Mouse (Mus musculus): Measurements from ENCODE around the gene Map4. TPM values are rescaled to one million over a fixed set of nuclear protein-coding genes. Genes with fewer than 3 reads are reported as not detected.
"Not testable (repeated sequence)": the region's sequence is repeated elsewhere in the genome, so short reads cannot be mapped to it uniquely, and the experiment has no call there.

Map4 gene
- polyA plus RNA-seq, 1 experiment: 129 TPM

DNA sequence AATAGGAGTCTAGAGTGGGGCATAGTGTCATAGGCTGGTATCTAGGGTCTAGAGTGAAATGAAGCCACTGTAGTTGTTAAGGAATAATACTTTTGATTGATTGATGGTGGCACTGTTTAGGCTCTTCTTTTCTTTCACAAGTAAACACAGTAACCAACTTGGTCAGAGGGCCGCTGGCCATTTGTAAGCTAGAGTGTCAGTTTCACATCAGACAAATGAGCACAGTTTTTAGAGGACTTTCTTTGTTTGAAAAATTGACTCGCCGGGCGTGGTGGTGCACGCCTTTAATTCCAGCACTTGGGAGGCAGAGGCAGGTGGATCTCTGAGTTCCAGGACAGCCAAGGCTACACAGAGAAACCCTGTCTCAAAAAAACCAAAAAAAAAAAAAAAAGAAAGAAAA, 40.5 kb downstream of the Map4 start:
- WGBS: 97% methylated on average over 5 of the region's 5 CpGs
- DNase-seq (ENCODE audit: low read depth, low spot score): not testable (repeated sequence)

DNA sequence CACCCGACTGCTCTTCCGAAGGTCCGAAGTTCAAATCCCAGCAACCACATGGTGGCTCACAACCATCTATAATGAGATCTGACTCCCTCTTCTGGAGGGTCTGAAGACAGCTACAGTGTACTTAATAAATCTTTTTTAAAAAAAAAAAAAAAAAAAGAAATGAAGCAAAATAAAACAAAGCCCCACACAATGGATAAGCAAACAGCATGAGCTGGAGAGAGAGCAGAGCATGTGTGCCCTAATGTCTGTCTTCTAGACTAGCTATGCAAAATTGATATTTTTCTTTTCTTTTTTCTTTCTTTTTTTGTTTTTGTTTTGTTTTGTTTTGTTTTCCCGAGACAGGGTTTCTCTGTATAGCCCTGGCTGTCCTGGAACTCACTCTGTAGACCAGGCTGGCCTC, 49.0 kb downstream of the Map4 start:
- DNase-seq (ENCODE audit: low read depth, low spot score): not testable (repeated sequence)
- WGBS: 93% methylated on average over 4 of the region's 4 CpGs

DNA sequence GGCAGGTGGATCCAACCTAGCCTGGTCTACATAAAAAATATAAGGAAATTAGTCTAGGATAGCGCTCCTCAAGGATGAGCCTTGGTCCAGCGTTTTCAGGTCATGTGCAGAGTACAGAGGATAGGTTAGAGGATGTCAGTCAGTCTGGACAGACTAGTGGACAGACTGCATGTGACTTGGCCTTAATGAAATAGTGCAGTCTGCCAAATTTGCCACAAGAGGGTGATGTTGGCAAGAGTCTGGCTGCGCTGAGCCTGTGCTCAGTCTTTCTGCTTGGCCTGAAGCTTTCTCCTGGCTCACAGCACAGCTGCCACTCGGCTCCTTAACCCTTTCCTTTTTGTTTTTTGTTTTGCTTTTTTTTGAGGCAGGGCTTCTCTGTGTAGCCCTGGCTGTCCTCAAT, 54.2 kb downstream of the Map4 start:
- peak; percentile 31 for DNase-seq (ENCODE audit: low read depth, low spot score)
- WGBS: 24% methylated on average over 4 of the region's 4 CpGs

DNA sequence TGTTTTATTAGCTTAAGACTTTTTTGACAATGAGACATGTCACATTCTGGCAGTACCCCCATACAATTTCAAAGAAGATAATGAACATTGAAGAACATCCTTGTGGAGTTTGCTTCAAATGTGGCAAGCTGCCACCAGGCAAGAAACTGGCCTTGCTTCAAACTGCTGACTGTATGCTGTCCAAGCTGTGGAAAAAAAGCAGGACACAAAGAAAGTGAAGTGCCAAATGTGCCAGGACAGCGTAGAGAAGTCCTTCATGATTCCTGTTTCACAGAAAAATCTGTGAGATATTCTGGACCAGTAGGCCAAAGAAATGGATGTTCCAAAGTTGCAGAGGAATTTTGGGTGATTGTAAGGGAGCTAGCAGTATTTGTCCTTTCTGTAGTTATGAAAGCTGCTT, 57.8 kb downstream of the Map4 start:
- WGBS: 73% methylated on average over 1 of the region's 1 CpGs
- DNase-seq (ENCODE audit: low read depth, low spot score): no peak

DNA sequence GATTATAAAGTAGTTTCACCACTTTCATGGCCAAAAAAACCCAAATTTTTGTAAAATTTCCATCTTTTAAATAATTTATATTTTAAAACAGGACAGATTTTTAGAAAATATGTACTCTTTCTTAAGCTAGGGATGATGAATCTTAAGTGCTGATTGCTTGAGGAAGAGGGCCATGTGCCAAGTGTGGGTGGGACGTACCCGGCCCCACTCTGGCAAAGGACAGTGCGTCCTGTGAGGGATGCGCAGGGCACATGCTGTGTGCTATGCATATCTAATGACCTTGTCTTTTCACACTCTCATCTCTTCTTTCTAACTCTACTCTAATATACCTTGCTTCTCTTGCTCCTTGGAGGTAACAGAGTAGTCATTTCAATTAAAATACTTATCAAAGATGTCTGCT, 66.2 kb downstream of the Map4 start:
- no peak for DNase-seq (ENCODE audit: low read depth, low spot score)
- WGBS: 89% methylated on average over 4 of the region's 4 CpGs

DNA sequence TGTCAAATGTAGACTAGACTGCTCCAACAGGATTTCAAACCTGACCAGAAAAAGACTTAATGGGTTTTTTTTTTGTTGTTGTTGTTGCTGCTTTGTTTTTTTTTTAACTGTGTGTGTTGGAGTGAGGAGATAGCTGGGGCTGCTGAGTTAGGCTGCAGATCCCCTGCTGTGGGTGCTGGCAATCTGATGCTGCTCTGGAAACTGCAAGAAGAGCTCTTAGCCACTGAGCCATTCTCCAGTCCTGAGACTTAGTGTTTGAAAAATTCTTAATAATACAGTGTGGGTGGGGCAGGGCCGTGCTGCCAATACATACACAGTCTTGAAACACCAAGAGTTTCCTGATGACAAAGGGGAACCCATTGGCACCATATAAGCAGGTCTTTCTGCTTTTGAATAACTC, 70.7 kb downstream of the Map4 start:
- 39% methylated on average over 1 of the region's 1 CpGs for WGBS
- DNase-seq (ENCODE audit: low read depth, low spot score): no peak

DNA sequence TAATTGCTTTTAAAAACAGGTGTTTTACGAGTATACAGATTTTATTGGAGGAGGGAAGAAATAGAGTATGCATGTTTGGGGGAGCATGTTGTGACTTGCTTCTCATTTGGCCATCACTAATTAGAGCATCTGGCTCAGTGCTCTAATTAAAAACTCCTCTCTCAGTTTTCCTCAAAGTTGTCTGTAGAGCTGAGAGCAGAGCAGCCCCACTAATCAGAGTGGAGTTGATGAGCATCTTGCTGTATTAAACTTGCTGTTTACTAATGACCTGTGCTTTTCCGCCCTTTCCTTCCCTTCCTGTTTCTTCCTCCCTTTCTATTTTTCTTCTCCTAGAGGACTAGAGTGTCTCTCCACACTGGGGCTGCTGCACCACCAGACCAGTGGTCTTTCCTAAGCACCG, 71.2 kb downstream of the Map4 start:
- 81% methylated on average over 3 of the region's 3 CpGs for whole genome bisulfite sequencing
- DNase-seq (ENCODE audit: low read depth, low spot score): no peak

DNA sequence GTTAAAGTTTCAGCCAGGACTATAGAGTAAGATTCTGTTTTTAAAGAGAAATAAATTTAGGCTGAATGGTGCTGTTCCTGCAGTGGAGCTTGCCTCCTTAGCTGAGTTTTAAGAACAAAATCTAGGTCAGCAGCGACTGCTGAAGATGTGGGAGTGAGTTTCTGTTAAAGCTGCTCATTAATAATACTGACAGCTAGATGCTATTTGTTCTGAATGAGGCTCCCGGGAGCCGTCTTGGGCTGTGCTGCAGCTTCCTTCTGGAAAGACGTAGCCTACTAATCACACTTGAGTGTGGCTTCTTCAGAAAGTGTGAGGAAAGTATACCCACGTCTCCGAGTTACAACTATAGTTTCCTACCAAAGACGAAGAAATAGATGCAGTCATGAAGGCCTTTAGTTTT, 88.0 kb downstream of the Map4 start:
- DNase-seq (ENCODE audit: low read depth, low spot score): no peak
- WGBS: 77% methylated on average over 7 of the region's 7 CpGs

DNA sequence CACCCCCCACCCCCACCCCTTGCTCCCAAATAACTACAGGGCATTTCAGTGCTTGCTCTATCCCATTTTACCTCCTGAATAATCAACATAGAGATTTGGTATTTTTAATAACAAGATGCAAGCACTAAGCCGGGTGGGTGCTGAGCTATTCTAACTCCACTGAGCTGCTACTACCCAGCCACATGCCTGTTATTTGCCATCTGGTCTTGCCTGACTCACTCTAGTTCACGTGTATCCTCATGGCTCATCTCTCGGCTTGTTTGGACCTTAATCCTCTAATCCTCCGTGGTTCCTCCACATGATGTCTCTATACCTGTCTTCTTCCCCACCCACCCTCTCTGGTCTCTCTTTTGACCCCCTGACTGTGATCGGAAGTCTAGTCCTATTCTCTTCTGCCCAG, 89.1 kb downstream of the Map4 start:
- DNase-seq (ENCODE audit: low read depth, low spot score): no peak
- WGBS: 83% methylated on average over 5 of the region's 5 CpGs

DNA sequence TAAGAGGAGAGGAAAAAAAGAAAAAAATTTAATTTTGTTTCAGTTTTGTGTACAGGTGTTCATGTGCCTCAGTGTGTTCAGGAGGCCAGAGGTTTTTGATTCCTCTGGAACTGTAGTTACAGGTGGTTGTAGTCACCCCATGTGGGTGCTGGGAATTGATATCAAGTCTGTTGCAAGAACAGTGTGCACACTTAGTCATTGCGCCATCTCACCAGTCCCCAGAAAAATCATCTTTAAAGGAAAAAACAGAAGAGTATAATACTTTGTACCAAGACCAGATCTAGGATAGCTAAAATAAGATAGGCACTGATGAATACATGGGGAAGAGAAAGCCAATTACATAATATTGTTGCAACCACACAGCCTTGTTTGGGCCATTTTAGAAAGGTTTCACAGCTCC, 90.2 kb downstream of the Map4 start:
- 95% methylated on average over 1 of the region's 1 CpGs for WGBS
- DNase-seq (ENCODE audit: low read depth, low spot score): no peak

DNA sequence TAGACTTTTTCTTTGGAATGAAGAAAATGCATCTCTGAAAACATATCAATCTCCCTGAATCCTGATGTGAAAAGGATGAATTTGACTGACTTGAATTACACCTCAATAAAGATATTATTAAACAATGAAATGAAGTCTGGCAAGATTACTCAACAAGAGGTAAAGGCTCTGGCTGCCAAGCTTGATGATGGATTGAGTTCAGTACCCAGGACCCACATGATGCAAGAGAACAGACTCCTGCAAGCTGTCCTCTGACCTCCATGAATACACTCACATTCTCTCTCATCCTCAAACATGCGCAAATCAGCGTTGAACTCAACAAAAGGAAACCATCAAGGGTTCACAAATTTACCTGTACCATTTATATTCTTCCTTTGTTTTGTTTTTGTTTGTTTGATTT, 90.9 kb downstream of the Map4 start:
- WGBS: 94% methylated on average over 2 of the region's 2 CpGs
- no peak for DNase-seq (ENCODE audit: low read depth, low spot score)

DNA sequence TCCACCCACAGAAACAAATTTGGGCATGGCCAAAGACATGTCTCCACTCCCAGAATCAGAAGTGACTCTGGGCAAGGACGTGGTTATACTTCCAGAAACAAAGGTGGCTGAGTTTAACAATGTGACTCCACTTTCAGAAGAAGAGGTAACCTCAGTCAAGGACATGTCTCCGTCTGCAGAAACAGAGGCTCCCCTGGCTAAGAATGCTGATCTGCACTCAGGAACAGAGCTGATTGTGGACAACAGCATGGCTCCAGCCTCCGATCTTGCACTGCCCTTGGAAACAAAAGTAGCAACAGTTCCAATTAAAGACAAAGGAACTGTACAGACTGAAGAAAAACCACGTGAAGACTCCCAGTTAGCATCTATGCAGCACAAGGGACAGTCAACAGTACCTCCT, 103.8 kb downstream of the Map4 start:
- WGBS: 82% methylated on average over 4 of the region's 4 CpGs
- no peak for DNase-seq (ENCODE audit: low read depth, low spot score)

DNA sequence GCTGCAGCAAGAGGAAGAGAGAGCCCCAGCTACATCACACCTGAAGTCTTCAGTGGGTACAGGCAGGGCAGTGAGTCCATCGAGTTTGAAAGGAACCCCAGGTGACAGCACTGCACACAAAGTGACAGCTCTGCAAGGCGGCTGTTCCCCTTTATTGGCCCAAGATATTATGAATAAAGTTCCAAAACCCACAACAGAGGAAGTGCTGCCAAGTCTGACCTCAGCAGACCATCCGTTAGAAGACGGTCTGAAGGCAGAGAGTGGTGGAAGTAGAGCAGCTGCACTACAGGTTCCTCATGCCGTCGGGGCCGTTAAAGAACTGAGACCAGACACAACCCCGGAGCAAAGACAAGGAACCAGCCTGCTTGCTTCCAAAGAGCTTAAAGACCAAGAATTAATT, 106.6 kb downstream of the Map4 start:
- WGBS: 67% methylated on average over 8 of the region's 8 CpGs

DNA sequence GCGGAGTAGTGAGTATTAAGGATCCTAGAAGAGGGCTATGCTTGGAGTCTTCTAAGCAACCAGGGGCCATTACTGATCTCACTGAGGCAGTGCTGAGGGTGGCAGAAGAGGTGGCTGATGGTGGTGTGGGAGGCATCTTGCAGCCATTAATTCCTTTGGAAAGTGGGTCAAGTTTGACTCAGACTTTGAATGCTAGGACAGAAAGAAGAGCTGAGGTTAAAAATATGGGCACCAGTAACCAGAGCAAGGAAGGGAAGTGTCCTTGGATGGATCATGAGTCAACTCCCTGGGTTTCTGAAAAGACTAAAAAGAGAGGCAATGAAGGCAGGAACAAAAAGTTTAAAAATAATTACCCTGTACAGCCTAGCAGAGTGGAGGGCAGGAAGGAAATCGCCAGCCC, 107.2 kb downstream of the Map4 start:
- 91% methylated on average over 2 of the region's 2 CpGs for WGBS
- no peak for DNase-seq (ENCODE audit: low read depth, low spot score)

More for the DNA sequence above, 106.6 kb downstream of the Map4 start:
- no peak for DNase-seq (ENCODE audit: low read depth, low spot score)

DNA sequence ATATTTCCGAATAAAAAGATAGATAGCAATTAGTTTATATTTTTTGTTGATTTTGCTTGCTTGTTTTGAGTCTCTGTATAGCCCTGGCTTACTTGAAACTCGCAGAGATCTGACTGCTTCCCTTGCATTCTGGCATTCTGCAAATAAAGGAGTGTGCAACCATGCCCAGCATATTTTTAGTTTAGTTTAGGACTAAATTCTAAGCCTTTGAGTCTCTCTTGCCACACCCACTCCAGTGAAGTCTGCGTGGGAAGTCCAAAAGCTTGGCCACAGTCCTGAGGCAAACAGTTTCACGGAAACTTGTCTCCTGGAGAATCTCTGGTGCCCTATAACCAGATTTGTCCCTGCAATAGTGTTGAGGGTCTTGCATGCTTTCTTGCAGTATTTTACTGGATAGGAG, 113.1 kb downstream of the Map4 start:
- no peak for DNase-seq (ENCODE audit: low read depth, low spot score)
- 75% methylated on average over 4 of the region's 4 CpGs for WGBS

DNA sequence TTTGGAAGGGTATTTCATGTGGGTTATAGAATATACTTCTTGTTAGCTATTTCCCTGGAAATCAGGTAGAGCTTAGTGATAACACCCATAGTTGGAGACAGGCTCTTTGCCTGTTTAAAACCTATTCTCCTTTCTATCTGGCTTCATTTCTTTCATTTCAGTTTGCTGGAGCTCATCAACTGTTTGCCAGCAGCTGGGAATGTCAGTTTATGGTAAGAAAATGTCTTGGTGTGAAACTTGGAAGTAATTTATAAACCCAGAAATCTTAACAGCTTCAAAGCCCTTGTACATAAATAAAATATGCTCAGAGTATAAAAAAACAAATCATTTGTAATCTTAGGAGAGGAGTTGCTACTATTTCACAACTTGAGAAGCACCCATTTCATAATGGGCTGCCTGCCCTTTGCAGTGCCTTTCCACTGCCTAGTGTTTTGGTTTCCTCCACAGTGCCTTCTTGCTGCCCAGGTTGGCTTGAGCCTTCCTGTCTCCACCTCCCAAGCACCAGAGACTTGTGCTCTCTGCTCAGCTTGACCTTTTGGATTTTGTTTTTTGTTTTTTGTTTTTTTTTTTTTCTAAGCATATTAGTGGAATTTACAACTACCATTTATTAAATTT, 114.6 kb downstream of the Map4 start:
- no peak for DNase-seq (ENCODE audit: low read depth, low spot score)

DNA sequence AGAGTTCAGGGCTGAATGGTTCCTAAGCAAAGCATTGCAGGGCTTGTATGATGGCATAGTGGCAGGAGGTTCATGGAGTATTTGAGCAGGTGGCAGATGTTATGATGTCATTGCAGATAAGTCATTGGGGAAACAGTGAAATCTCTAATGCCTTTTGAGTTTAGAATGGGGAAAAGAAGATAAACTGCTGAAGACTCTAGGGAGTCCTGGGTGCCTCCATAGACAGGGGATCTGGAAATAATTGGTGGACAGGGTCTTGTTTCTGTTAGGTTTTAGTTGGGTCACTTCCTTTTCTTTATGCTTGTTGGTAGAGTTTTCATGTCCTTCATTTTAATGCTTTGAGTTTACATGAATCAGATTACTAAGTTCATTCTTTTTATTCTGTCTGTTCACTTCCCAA, 116.0 kb downstream of the Map4 start:
- no peak for DNase-seq (ENCODE audit: low read depth, low spot score)

DNA sequence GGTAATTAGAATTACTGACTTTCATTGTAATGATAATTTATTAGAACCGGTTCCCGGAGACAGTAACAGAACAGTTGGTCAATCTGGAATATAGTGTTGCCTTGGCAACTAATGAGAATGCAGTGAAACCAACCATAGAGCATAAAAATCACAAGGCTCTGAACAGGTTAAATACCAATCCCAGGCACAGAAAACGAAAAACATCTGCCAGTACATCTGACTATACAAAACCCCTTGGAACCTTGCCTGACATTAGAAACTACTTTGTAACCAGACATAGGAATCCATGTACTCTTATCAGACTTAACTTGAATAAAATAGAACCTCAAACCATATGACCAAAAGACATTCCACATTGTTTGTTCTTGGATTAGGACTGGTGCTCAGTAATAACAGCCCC, 116.6 kb downstream of the Map4 start:
- 70% methylated on average over 3 of the region's 3 CpGs for WGBS
- no peak for DNase-seq (ENCODE audit: low read depth, low spot score)

DNA sequence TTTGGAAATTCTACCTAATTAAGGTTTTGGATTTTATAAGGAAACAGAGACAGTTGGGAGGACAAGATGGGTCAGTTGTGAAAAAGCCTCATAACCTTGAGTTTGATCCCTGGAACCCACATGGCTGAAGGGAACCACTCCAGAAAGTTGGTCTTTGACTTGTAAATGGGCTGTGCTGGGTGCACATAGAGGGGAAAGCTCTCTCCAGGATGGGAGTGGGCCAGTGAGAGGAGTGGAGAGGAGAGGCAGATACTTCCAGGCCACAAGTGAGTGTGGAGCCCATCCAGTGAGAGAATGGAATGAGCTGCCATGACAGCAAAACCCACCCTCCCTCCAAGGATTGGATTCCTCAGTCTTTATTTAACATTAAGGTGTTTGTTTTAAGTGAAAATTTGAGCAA, 119.9 kb downstream of the Map4 start:
- no peak for DNase-seq (ENCODE audit: low read depth, low spot score)

DNA sequence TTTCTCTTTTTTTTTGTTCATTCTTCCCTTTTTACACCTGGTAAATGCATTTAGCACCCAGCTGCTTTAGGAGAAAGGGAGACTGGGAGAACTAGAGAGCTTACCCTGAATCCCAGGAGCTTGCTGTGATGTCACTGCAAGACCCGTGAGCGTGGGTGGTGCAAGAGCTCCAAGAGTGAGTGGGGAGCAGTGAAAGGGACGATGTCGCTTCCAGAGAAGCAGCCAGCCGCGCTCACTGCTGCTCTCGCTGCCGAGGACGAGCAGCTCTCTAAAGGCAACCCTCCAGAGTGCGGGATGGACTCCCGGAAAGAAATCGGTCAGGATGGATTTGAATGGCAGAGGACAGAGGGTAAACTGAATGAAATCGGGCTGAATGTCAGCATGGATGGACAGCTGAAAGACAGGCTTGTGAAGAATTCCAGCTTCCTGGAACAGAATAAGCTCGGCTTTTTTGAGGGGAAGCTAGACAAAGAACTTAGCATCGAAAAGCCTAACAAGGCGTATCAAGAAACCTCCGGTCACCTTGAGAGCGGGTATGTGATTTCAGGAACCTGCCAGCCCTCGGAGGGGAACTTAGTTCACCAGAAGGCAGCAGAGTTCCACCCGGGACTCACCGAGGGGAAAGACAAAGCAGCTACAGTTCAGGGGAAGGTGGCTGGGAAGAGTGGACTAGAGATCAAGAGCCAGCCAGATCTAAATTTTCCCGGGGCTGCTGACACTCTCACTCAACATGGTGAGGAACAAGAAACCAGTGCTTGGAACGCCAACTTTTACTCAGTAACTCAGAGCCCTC, 120.8 kb downstream of the Map4 start:
- WGBS: 86% methylated on average over 23 of the region's 23 CpGs
- DNase-seq (ENCODE audit: low read depth, low spot score): no peak

DNA sequence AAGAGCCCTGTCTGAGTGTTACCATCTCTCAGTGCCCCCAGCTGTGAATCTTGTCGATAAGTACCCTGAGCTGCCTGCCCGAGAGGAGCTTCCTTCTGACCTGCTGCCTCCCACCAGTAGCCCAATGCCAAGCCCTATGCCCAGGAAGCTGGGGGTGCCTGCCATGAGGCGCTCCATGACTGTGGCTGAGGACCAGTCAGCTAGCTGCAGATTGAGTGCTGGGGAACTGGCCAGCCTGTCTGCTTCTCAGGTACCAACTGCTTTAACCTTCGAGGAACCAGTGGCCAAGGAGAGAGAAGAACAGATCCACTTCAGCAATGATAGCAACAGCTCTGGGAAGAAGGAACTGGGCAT, 121.7 kb downstream of the Map4 start:
- 86% methylated on average over 4 of the region's 4 CpGs for WGBS

More for the DNA sequence above, 121.7 kb downstream of the Map4 start:
- DNase-seq (ENCODE audit: low read depth, low spot score): no peak
